ENCODE assay signal across 34 mouse cellular contexts in genomic region chr17:66289894-66290293, GRCm38 (mm10).
"Had no signal": no experiment of that assay in that cellular context is flagged by ENCODE, and none has a peak within 500 bp of the region (broad histone marks: within the 10 kb centered on the region; RNA-seq: fewer than 3 reads in every experiment).

No protein-coding gene starts in this region.

- ATAC-seq: hindbrain, embryonic 16.5 days; hindbrain, postnatal 0 days; inflammation-experienced regulatory T-cells, adult 6 months; intestine, embryonic 15.5 days; intestine, embryonic 16.5 days; intestine, postnatal 0 days had no signal

- H3K27ac ChIP-seq: heart, embryonic 10.5 days; heart, embryonic 13.5 days; heart, embryonic 15.5 days; hindbrain, embryonic 10.5 days; hindbrain, embryonic 12.5 days; hindbrain, embryonic 13.5 days; hindbrain, embryonic 14.5 days; hindbrain, embryonic 15.5 days; hindbrain, postnatal 0 days; intestine, embryonic 15.5 days; kidney, embryonic 15.5 days; kidney, postnatal 0 days; layer of hippocampus, adult 2 months had no signal

- DNase-seq: heart, postnatal 10 days; heart, postnatal 14 days; heart, postnatal 36 days; heart, postnatal 4 days; kidney, adult 11 months; kidney, adult 18-20 months; kidney, adult 2 months; kidney, adult 8-10 months; kidney, adult 9 months; kidney, postnatal 10 days; kidney, postnatal 14 days; kidney, postnatal 25 days; kidney, postnatal 36 days; kidney, postnatal 4 days; layer of hippocampus, adult 9-11 months; layer of hippocampus, postnatal 36 days had no signal

- H3K4me3 ChIP-seq: heart, embryonic 10.5 days; heart, embryonic 12.5 days; heart, embryonic 13.5 days; heart, embryonic 15.5 days; hindbrain, embryonic 10.5 days; hindbrain, embryonic 12.5 days; hindbrain, embryonic 13.5 days; hindbrain, embryonic 15.5 days; intestine, embryonic 15.5 days; kidney, embryonic 15.5 days; layer of hippocampus, adult 2 months had no signal
